Mouse (Mus musculus): ENCODE results near the gene Mical3. TPM values are rescaled to one million over a fixed set of nuclear protein-coding genes. Genes with fewer than 3 reads are reported as not detected.
A peak's percentile ranks its signal among the peaks of the same experiment; 100 is the strongest.

Mical3 gene
- polyA plus RNA-seq, 1 experiment from 2014 or later = 13.7 TPM

GRCm38 (mm10) chr6:121160126-121160525 lies 29.3 kb upstream of the Mical3 start:
- H3K9ac ChIP-seq = no peak overlapping the region
- no peak overlapping the region for H3K4me3 ChIP-seq
- WGBS (ENCODE audit: insufficient replicate concordance) = 54% methylated on average over 6 of the region's 6 CpGs
- no peaks in the 10 kb centered on the region for H3K9me3 ChIP-seq (replicated peaks)
- no peak for ATAC-seq
- H3K27me3 ChIP-seq (replicated peaks) = peaks cover 12% of the 10 kb centered on the region; the same call in 1 of the 2 replicates
- peaks cover 11% of the 10 kb centered on the region for H3K4me1 ChIP-seq
- H3K4me2 ChIP-seq = no peak overlapping the region
- no peaks in the 10 kb centered on the region for H3K36me3 ChIP-seq
- H3K27ac ChIP-seq = no peak overlapping the region

DNA sequence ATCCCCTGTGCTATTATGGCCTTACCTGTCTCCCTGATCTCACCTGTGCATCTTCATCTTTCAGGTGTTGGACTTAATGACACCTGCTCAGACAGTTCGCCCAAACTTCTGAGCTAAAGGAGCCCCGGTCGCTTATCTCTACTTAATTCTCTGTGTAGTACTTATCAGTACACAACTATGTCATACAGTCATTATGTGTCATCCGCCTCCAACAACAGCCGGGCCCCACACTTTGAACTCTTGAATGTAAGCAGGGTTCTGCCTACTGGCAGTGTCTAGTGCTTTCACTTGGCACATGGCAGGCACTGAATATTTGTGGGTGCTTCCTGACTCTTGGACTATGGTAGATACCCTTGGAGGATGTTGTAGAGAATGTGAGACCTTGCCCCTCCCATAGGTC lies 28.8 kb upstream of the Mical3 start:
- Histone ChIP-seq H3K9me3 (replicated peaks) (no peaks in the 10 kb centered on the region), H3K27me3 (replicated peaks) (peaks cover 12% of the 10 kb centered on the region; the same call in 1 of the 2 replicates), H3K36me3 (no peaks in the 10 kb centered on the region), H3K4me3 (no peak overlapping the region), H3K4me1 (peaks cover 11% of the 10 kb centered on the region), H3K27ac (no peak overlapping the region), H3K9ac (no peak overlapping the region), H3K4me2 (no peak overlapping the region)
- ATAC-seq = no peak
- 44% methylated on average over 5 of the region's 5 CpGs for WGBS (ENCODE audit: insufficient replicate concordance)

DNA sequence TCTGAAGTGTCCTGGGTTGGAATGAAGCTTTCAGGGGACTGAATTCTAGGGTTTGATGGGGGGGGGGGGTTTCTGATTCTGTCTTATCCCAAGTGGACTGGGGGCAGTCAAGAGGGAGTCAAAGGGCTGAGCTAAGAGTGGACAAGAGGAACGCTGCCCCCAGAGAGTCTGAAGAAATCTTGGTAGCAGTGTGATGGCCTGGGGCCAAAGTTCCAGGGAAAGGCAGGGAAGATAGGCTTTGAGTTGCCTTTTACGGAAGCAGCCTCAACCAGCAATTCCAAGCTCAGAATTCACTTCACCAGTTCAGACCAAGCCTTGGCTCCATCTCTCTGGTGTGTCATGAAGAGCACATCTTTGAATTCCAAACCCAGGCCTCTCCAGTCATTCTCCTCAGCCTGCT lies 25.2 kb upstream of the Mical3 start:
- H3K4me1 ChIP-seq = peaks cover 11% of the 10 kb centered on the region

GRCm38 (mm10) chr6:121154451-121155300 lies 23.9 kb upstream of the Mical3 start:
- Histone ChIP-seq H3K4me2 (no peak overlapping the region), H3K4me3 (no peak overlapping the region), H3K27ac (no peak overlapping the region), H3K4me1 (peaks cover 4% of the 10 kb centered on the region; the same call in 1 of the 2 replicates), H3K9me3 (replicated peaks) (no peaks in the 10 kb centered on the region), H3K27me3 (replicated peaks) (peaks cover 14% of the 10 kb centered on the region; the same call in 1 of the 2 replicates), H3K9ac (no peak overlapping the region), H3K36me3 (no peaks in the 10 kb centered on the region)
- 82% methylated on average over 16 of the region's 16 CpGs for WGBS (ENCODE audit: insufficient replicate concordance)
- ATAC-seq = no peak

More for the DNA sequence above, 25.2 kb upstream of the Mical3 start:
- Histone ChIP-seq H3K27me3 (replicated peaks) (peaks cover 17% of the 10 kb centered on the region; the same call in 1 of the 2 replicates), H3K9ac (no peak overlapping the region), H3K9me3 (replicated peaks) (no peaks in the 10 kb centered on the region), H3K36me3 (no peaks in the 10 kb centered on the region), H3K4me2 (no peak overlapping the region), H3K4me3 (no peak overlapping the region), H3K27ac (no peak overlapping the region)
- ATAC-seq = no peak
- WGBS (ENCODE audit: insufficient replicate concordance) = 49% methylated on average over 2 of the region's 2 CpGs

GRCm38 (mm10) chr6:121153177-121153576 lies 22.4 kb upstream of the Mical3 start:
- no peak overlapping the region for H3K4me2 ChIP-seq
- no peak for ATAC-seq
- no peaks in the 10 kb centered on the region for H3K36me3 ChIP-seq
- H3K27me3 ChIP-seq (replicated peaks) = peaks cover 11% of the 10 kb centered on the region
- H3K9ac ChIP-seq = no peak overlapping the region
- 66% methylated on average over 8 of the region's 8 CpGs for WGBS (ENCODE audit: insufficient replicate concordance)
- H3K4me1 ChIP-seq = no peaks in the 10 kb centered on the region
- H3K9me3 ChIP-seq (replicated peaks) = no peaks in the 10 kb centered on the region
- H3K27ac ChIP-seq = no peak overlapping the region
- no peak overlapping the region for H3K4me3 ChIP-seq

GRCm38 (mm10) chr6:121151732-121152131 lies 20.9 kb upstream of the Mical3 start:
- Histone ChIP-seq H3K27ac (no peak overlapping the region), H3K27me3 (replicated peaks) (peaks cover 17% of the 10 kb centered on the region; the same call in 1 of the 2 replicates), H3K4me1 (no peaks in the 10 kb centered on the region), H3K9me3 (replicated peaks) (no peaks in the 10 kb centered on the region), H3K36me3 (no peaks in the 10 kb centered on the region), H3K9ac (no peak overlapping the region), H3K4me2 (no peak overlapping the region), H3K4me3 (no peak overlapping the region)
- WGBS (ENCODE audit: insufficient replicate concordance) = 69% methylated on average over 6 of the region's 6 CpGs
- 0 out of 2 replicates have a peak, but pooled peaks have one; percentile 32 for ATAC-seq

GRCm38 (mm10) chr6:121150126-121150525 lies 19.3 kb upstream of the Mical3 start:
- Histone ChIP-seq H3K9me3 (replicated peaks) (no peaks in the 10 kb centered on the region), H3K9ac (no peak overlapping the region), H3K27me3 (replicated peaks) (peaks cover 21% of the 10 kb centered on the region), H3K4me2 (no peak overlapping the region), H3K27ac (no peak overlapping the region), H3K4me3 (no peak overlapping the region), H3K36me3 (no peaks in the 10 kb centered on the region), H3K4me1 (no peaks in the 10 kb centered on the region)
- 85% methylated on average over 8 of the region's 8 CpGs for WGBS (ENCODE audit: insufficient replicate concordance)
- ATAC-seq = no peak

- Histone ChIP-seq H3K4me2 (no peak overlapping the region), H3K36me3 (no peaks in the 10 kb centered on the region), H3K9ac (no peak overlapping the region), H3K4me3 (no peak overlapping the region), H3K9me3 (replicated peaks) (no peaks in the 10 kb centered on the region), H3K27ac (no peak overlapping the region), H3K27me3 (replicated peaks) (peaks cover 21% of the 10 kb centered on the region), H3K4me1 (no peaks in the 10 kb centered on the region)
- no peak for ATAC-seq
- 39% methylated on average over 3 of the region's 3 CpGs for WGBS (ENCODE audit: insufficient replicate concordance)
Observed at GRCm38 (mm10) chr6:121149420-121149819, 18.6 kb upstream of the Mical3 start.

GRCm38 (mm10) chr6:121148360-121148759 lies 17.6 kb upstream of the Mical3 start:
- Histone ChIP-seq H3K9ac (no peak overlapping the region), H3K9me3 (replicated peaks) (no peaks in the 10 kb centered on the region), H3K36me3 (no peaks in the 10 kb centered on the region), H3K27me3 (replicated peaks) (peaks cover 21% of the 10 kb centered on the region), H3K4me1 (no peaks in the 10 kb centered on the region), H3K4me3 (no peak overlapping the region), H3K4me2 (no peak overlapping the region), H3K27ac (no peak overlapping the region)
- ATAC-seq = no peak
- 35% methylated on average over 3 of the region's 3 CpGs for WGBS (ENCODE audit: insufficient replicate concordance)

DNA sequence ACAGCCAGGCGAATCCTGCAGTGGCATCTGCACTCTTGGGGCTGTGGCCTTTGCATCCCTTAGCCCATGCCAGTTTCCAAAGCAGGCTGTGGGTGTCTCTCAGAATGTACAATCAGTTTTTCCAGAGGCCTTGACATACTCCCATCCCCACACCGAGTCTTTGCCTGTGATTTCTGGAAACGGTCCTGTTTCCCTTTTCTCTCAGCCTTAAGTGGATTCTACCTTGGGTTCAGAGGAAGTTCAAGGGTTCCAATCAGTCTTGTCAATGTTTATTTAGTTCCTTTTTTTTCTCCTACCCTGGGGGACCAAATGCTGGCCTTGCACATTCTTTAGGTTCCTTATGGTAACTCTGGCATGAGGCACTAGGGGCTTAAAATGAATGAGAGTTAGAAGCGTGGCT lies 16.0 kb upstream of the Mical3 start:
- Histone ChIP-seq H3K9me3 (replicated peaks) (no peaks in the 10 kb centered on the region), H3K27me3 (replicated peaks) (peaks cover 17% of the 10 kb centered on the region), H3K9ac (no peak overlapping the region), H3K27ac (no peak overlapping the region), H3K4me2 (no peak overlapping the region), H3K4me3 (no peak overlapping the region), H3K36me3 (no peaks in the 10 kb centered on the region), H3K4me1 (no peaks in the 10 kb centered on the region)
- WGBS (ENCODE audit: insufficient replicate concordance) = 19% methylated on average over 4 of the region's 4 CpGs
- ATAC-seq = no peak

GRCm38 (mm10) chr6:121145906-121146305 lies 15.1 kb upstream of the Mical3 start:
- Histone ChIP-seq H3K9me3 (replicated peaks) (no peaks in the 10 kb centered on the region), H3K4me3 (no peak overlapping the region), H3K9ac (no peak overlapping the region), H3K4me1 (no peaks in the 10 kb centered on the region), H3K36me3 (no peaks in the 10 kb centered on the region), H3K27me3 (replicated peaks) (peaks cover 16% of the 10 kb centered on the region), H3K4me2 (no peak overlapping the region), H3K27ac (no peak overlapping the region)
- WGBS (ENCODE audit: insufficient replicate concordance) = 74% methylated on average over 8 of the region's 8 CpGs
- no peak for ATAC-seq

DNA sequence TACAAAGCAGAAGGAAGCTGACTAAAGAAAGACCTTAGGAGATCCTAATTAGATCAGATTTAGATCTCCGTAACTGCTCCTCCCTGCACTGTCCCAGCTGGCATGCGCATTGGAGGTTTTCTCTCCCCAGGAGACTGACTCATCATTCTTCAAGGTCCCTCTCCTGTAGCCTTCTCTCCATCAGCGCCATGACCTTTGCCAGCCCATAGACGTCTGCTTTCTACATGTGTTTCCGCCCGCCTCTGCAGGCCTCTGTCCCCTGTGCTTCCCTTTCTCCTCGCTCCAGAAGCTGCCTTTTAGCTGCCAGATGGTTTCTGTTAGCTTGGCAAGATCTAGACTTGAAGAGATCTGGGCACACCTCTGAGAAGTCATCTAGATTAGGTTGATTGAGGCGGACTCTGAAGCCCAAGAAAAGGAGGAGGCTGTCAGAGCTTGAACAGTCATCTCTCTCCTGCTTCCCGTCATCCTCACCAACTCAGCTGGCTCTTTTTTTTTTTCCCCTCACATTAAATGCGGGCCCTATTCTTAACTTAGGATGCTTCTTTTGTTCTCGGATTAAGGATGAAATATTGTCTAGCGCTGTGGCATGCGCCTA lies 14.3 kb upstream of the Mical3 start:
- Histone ChIP-seq H3K27me3 (replicated peaks) (peaks cover 16% of the 10 kb centered on the region), H3K4me1 (no peaks in the 10 kb centered on the region), H3K4me3 (no peak overlapping the region), H3K4me2 (no peak overlapping the region), H3K9ac (no peak overlapping the region), H3K9me3 (replicated peaks) (no peaks in the 10 kb centered on the region), H3K27ac (no peak overlapping the region), H3K36me3 (no peaks in the 10 kb centered on the region)
- ATAC-seq = no peak
- 65% methylated on average over 13 of the region's 13 CpGs for whole genome bisulfite sequencing (ENCODE audit: insufficient replicate concordance)

Measured in liver, embryonic 12.5 days (tissue).